Mouse (Mus musculus): ENCODE results near the gene Adam33. TPM values are rescaled to one million over a fixed set of nuclear protein-coding genes. Genes with fewer than 3 reads are reported as not detected.
"Not testable (repeated sequence)": the region's sequence is repeated elsewhere in the genome, so short reads cannot be mapped to it uniquely, and the experiment has no call there.

Gene Adam33
- polyA plus RNA-seq, 1 experiment from 2014 or later: 2.9 TPM

DNA sequence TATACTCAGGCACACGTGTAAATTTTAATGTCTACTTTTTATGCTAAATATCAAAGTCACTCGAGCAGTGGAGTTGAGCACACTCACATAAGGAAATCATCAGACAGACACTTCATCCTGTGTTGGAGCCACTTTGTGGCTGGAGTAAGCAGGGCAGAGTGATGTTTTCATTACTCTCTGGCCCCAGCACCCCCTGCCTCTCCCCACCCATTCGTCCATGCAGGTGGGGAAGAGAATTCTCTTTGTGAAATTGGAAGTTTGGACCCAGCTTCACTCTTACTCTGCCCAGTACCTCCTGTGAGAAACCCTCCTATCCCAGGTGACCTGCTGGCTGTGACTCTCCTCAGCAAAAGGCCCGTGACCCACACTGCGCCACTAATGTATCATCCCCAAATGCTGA, 24.9 kb downstream of the Adam33 start:
- 87% methylated on average over 5 of the region's 5 CpGs for WGBS
- H3K4me1 ChIP-seq: peaks cover 19% of the 10 kb centered on the region
- H3K4me2 ChIP-seq: no peak overlapping the region
- no peak for ATAC-seq (ENCODE audit: low FRiP score)
- H3K9ac ChIP-seq (replicated peaks): no peak overlapping the region
- H3K27ac ChIP-seq (replicated peaks): no peak overlapping the region
- no peaks in the 10 kb centered on the region for H3K9me3 ChIP-seq (replicated peaks)
- H3K4me3 ChIP-seq (replicated peaks): no peak overlapping the region
- H3K27me3 ChIP-seq (replicated peaks): peaks cover 25% of the 10 kb centered on the region
- H3K36me3 ChIP-seq: no peaks in the 10 kb centered on the region

DNA sequence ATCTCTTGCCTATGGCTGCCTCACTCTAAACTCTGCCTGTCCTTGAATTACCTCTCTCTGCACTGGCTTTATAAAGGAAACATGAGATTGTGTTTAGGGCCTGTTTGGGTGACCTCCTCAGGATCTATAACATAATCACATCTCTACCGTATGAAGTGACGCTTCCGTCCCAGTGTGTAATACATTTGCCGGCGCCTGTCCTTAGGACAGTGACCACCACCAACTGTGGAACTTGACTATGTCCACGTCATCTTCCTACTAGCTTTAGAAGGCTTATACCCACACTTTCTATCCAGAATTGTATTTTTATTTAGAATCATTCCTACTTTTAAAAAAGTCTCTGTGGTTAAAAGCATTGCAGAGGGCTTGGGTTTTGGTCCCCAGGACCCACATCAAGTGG, 25.4 kb downstream of the Adam33 start:
- Histone ChIP-seq H3K4me1 (peaks cover 19% of the 10 kb centered on the region), H3K9me3 (replicated peaks) (no peaks in the 10 kb centered on the region), H3K27ac (replicated peaks) (no peak overlapping the region), H3K4me3 (replicated peaks) (no peak overlapping the region), H3K9ac (replicated peaks) (no peak overlapping the region), H3K27me3 (replicated peaks) (peaks cover 25% of the 10 kb centered on the region), H3K4me2 (no peak overlapping the region), H3K36me3 (no peaks in the 10 kb centered on the region)
- ATAC-seq (ENCODE audit: low FRiP score): no peak
- 94% methylated on average over 6 of the region's 6 CpGs for WGBS

DNA sequence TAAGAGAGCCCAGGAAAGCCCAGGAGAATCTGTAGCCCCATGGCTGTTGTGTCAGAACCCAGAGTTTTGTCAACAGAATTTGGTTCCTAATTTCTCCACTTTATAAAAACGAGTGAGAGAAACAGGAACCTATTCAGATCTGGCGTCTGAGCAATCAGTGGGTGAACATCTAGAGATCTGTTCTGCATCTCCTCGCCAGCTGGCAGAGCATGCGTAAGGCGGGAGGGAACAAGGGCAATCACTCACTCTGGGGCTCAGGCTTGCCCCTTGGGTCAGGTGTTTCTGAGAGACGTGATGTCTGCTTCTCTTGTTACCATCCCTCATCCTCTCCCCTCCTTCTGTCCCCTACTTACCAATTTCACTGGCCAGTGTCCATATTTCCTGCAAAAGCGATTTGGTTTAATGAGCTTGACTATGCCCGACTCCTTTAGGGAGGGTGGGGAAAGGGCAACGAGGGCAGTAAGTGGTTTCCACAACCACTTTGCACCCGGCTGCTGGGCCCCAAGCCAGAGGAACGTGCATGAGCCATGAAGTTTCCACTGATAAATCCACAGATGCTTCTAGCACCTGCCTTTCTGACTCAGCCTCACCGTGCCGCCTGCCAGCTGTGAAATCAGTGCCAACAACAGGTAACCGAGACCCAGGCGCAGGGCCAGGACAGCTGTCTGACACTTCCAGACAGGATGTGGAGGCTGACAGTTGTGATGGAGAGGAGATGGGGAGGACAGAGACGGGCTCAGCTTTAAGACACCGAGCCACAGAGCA, 26.2 kb downstream of the Adam33 start:
- no peak for ATAC-seq (ENCODE audit: low FRiP score)
- Histone ChIP-seq H3K27me3 (replicated peaks) (peaks cover 19% of the 10 kb centered on the region), H3K9me3 (replicated peaks) (no peaks in the 10 kb centered on the region), H3K4me1 (peaks cover 19% of the 10 kb centered on the region), H3K4me2 (no peak overlapping the region), H3K9ac (replicated peaks) (no peak overlapping the region), H3K4me3 (replicated peaks) (no peak overlapping the region), H3K36me3 (no peaks in the 10 kb centered on the region), H3K27ac (replicated peaks) (no peak overlapping the region)
- WGBS: 64% methylated on average over 17 of the region's 17 CpGs

DNA sequence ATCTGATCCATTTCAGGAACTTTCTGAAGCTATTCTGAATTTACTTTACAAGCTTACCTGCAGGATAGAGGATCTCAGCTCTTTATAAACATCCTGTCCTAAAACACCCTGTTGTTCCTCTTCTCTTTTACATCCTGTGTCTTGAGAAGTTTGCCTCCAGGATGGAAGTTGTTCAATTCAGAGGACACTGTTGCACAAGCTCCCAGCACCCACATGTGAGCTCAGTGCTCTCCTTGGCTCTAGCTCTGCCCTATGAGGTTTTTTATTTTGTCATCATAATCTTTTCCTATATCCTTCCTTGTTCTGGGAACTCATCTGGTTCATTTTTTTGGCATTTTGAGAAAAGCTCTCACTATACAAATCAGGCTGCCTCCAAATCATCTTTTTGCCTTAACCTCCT, 26.9 kb downstream of the Adam33 start:
- Histone ChIP-seq H3K4me3 (replicated peaks) (no peak overlapping the region), H3K36me3 (no peaks in the 10 kb centered on the region), H3K4me2 (no peak overlapping the region), H3K9ac (replicated peaks) (no peak overlapping the region), H3K27ac (replicated peaks) (no peak overlapping the region), H3K27me3 (replicated peaks) (peaks cover 12% of the 10 kb centered on the region), H3K4me1 (peaks cover 14% of the 10 kb centered on the region), H3K9me3 (replicated peaks) (no peaks in the 10 kb centered on the region)
- ATAC-seq (ENCODE audit: low FRiP score): no peak

DNA sequence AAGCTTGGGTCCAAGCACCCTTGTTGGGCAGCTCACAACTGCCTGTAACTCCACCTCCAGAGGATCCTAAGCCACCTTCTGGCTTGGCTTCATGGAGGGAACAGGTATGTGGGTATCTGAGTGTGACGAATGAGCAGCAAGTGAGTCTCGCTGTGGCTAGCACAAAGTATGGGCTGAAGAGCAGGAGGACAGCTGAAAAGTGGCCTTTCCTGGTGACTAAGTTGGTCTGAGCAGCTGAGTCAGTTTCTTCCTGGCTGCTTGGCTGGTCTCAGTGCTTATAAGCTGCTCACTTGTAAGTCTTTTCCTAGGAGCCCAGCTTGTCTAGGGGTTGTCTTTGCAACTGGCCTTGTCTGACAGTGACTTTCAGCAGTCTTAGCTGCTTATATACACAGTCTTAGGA, 27.3 kb downstream of the Adam33 start:
- Histone ChIP-seq H3K36me3 (no peaks in the 10 kb centered on the region), H3K27ac (replicated peaks) (no peak overlapping the region), H3K9me3 (replicated peaks) (no peaks in the 10 kb centered on the region), H3K4me2 (no peak overlapping the region), H3K27me3 (replicated peaks) (0 out of 2 replicates have a peak, but pooled peaks cover 10% of the 10 kb centered on the region), H3K4me3 (replicated peaks) (no peak overlapping the region), H3K4me1 (peaks cover 11% of the 10 kb centered on the region), H3K9ac (replicated peaks) (no peak overlapping the region)
- ATAC-seq (ENCODE audit: low FRiP score): no peak
- WGBS: 92% methylated on average over 2 of the region's 2 CpGs

DNA sequence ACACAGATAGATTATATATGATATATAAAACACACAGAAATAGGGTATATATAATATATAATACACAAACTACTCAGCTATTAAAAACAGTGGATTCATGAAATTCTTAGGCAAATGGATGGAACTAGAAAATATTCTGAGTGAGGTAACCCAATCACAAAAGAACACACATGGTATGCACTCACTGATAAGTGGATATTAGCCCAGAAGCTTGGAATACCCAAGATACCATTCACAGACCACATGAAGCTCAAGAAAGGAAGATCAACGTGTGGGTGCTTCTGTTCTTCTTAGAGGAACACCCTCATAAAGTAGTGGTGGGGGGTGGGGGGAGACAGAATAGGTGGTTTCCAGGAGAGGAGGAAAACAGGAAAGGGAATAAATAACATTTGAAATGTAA, 32.2 kb downstream of the Adam33 start:
- not testable (repeated sequence) for H3K4me2 ChIP-seq; H3K27ac ChIP-seq (replicated peaks); H3K9ac ChIP-seq (replicated peaks); ATAC-seq (ENCODE audit: low FRiP score); H3K9me3 ChIP-seq (replicated peaks); H3K4me1 ChIP-seq; H3K4me3 ChIP-seq (replicated peaks); H3K27me3 ChIP-seq (replicated peaks)
- H3K36me3 ChIP-seq: peaks cover 16% of the 10 kb centered on the region
- WGBS: 87% methylated on average over 1 of the region's 1 CpGs

DNA sequence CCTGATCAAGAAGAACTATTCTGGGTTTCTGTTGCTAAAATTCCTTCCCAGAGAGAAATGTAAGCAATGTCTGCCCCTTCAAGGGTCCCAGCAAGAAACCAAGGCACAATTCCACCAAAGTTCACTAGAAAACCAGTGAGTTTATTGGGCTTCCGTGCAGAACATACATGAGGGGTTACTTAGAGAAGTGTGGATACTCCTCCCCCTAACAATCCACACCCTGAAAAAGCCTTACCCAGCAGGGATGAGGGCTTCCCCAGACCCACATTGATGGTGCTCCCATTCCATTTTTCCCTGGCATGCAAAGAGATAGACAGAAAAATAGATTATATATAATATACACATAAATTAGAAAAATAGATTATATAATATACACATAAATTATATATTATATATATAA, 32.6 kb downstream of the Adam33 start:
- 93% methylated on average over 1 of the region's 1 CpGs for WGBS
- Histone ChIP-seq H3K4me2 (no peak overlapping the region), H3K9ac (replicated peaks) (no peak overlapping the region), H3K36me3 (peaks cover 21% of the 10 kb centered on the region), H3K4me1 (no peaks in the 10 kb centered on the region), H3K9me3 (replicated peaks) (no peaks in the 10 kb centered on the region), H3K27me3 (replicated peaks) (no peaks in the 10 kb centered on the region), H3K4me3 (replicated peaks) (no peak overlapping the region), H3K27ac (replicated peaks) (no peak overlapping the region)
- ATAC-seq (ENCODE audit: low FRiP score): no peak

DNA sequence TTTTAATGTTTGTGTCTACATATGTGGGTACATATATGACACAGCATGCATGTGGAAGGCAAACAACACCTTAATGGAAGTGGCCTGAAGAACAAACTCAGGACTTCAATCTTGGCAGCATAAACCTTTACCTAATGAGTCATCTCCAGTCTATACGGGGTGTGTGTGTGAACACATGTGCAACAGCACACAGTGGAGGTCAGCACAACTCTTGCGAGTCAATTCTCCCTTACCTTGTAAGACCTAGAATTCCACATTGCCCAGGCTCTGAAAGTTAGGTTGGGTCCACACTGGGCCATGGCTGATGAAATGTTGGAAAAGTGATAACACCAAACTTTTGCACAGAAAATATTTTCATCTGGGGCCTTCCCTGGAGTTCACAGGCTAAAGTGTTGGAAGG, 33.1 kb downstream of the Adam33 start:
- Histone ChIP-seq H3K4me2 (no peak overlapping the region), H3K27ac (replicated peaks) (no peak overlapping the region), H3K4me1 (no peaks in the 10 kb centered on the region), H3K4me3 (replicated peaks) (no peak overlapping the region), H3K9ac (replicated peaks) (no peak overlapping the region), H3K27me3 (replicated peaks) (no peaks in the 10 kb centered on the region), H3K9me3 (replicated peaks) (no peaks in the 10 kb centered on the region), H3K36me3 (peaks cover 25% of the 10 kb centered on the region)
- no peak for ATAC-seq (ENCODE audit: low FRiP score)
- 100% methylated on average over 2 of the region's 2 CpGs for WGBS

DNA sequence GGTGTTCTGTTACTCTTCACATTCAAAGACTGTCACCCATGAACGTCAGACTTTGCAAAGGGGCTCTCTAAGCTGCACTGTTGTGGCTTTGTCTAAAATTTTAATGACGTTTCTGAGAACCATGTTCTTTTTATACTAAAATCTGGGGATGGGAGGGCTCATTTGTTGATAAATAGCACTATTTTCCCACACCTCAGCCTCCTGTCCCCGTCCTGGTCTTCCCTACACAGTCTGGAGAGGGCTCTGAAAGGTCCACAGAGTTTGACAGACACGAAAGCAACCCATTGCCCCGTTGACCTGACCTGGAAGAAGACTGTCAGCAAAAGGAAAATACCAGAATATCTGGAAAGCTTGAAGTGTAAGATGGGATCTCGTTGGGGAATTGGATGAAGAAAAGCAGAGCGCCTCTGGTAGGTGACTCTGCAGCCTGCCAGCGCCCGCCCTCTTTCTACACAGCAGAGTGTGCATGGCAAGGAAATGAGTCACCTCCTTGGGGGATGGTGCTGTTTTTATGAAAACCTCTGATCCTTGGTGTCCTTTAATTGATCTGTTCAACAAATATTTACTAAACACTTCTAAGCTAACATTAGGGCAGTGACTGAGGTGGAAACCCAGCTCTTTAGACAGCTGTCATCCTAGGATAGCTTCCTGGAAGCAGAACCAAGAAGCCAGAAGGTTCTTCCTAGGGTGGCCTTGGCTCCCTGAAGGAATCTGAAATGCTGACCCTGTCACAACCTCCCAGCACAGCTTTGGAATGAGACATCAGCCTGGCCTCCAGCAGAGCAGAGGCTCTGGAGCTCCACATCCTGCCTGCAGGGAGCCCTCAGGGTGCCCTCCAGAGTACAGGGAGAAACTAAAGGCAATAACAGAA, 34.3 kb downstream of the Adam33 start:
- no peaks in the 10 kb centered on the region for H3K9me3 ChIP-seq (replicated peaks)
- no peak for ATAC-seq (ENCODE audit: low FRiP score)
- H3K4me1 ChIP-seq: no peaks in the 10 kb centered on the region
- no peak overlapping the region for H3K4me2 ChIP-seq
- H3K9ac ChIP-seq (replicated peaks): no peak overlapping the region
- H3K27ac ChIP-seq (replicated peaks): no peak overlapping the region
- H3K27me3 ChIP-seq (replicated peaks): no peaks in the 10 kb centered on the region
- 74% methylated on average over 9 of the region's 9 CpGs for WGBS
- no peak overlapping the region for H3K4me3 ChIP-seq (replicated peaks)
- peaks cover 35% of the 10 kb centered on the region for H3K36me3 ChIP-seq

DNA sequence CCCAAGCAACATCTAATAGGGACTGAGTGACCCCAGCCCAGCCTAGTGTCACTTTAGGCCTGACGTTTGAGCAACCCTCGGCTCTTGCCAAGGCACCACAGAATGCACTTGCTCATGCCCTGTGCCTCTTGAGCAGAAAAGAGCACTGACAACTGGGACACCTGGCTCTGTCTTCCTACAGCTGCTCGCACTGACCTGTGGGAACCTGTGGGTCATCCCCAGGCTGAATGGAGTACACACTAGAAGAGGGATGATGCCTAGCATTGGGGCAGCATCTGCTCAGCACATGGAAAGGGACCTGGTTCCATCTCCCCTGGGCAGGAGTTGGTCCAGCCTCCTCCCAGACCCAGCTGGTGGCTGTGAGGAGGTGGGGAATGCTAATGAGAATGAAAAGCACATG, 36.7 kb downstream of the Adam33 start:
- Histone ChIP-seq H3K4me3 (replicated peaks) (no peak overlapping the region), H3K9ac (replicated peaks) (no peak overlapping the region), H3K36me3 (peaks cover 57% of the 10 kb centered on the region), H3K4me2 (no peak overlapping the region), H3K27me3 (replicated peaks) (no peaks in the 10 kb centered on the region), H3K27ac (replicated peaks) (no peak overlapping the region), H3K9me3 (replicated peaks) (no peaks in the 10 kb centered on the region), H3K4me1 (no peaks in the 10 kb centered on the region)
- ATAC-seq (ENCODE audit: low FRiP score): no peak
- WGBS: 90% methylated on average over 3 of the region's 3 CpGs

DNA sequence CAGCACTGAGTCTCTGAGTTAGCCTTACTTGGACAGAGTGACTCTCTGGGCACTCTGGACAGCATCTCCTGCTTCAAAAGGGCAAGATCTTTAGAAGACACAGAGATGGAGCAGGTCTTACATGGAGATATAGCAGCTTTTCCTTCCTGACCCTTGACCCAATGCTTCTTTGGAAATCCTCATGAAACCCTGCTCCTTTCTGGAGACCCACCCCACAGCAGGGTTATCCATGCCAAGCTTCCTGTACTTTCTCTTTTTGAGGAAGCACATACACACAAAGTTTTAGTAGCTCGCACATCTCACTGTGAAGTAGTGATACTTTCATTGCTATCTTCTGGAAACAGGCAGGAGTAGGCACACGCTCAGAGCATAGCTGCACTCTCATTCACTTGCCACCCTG, 38.4 kb downstream of the Adam33 start:
- H3K9me3 ChIP-seq (replicated peaks): no peaks in the 10 kb centered on the region
- 91% methylated on average over 2 of the region's 2 CpGs for WGBS
- no peak for ATAC-seq (ENCODE audit: low FRiP score)
- no peaks in the 10 kb centered on the region for H3K4me1 ChIP-seq
- no peak overlapping the region for H3K4me2 ChIP-seq
- H3K4me3 ChIP-seq (replicated peaks): no peak overlapping the region
- H3K9ac ChIP-seq (replicated peaks): no peak overlapping the region
- H3K27ac ChIP-seq (replicated peaks): no peak overlapping the region
- H3K36me3 ChIP-seq: peaks cover 72% of the 10 kb centered on the region
- no peaks in the 10 kb centered on the region for H3K27me3 ChIP-seq (replicated peaks)

DNA sequence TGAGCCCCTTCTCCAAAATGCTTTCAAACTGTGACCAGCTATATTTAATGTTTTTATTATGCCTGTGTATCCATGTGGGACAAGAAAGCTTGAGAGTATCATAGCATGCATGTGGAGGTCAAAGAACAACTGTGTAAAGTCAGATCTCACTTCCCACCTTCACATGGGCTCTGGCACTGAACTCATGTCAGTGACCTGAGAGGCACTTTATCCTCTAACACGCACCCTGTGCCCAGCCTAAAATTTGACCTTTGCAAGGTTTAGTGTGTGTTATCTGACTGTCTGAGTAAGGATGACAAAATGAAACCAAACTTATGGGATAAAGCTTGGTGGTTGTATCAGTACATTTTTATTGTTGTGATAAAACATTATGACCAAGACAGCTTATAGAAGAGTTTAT, 53.0 kb downstream of the Adam33 start:
- no peaks in the 10 kb centered on the region for H3K27me3 ChIP-seq (replicated peaks)
- no peak for ATAC-seq (ENCODE audit: low FRiP score)
- H3K27ac ChIP-seq (replicated peaks): no peak overlapping the region
- H3K36me3 ChIP-seq: peaks cover 50% of the 10 kb centered on the region
- no peaks in the 10 kb centered on the region for H3K4me1 ChIP-seq
- H3K9me3 ChIP-seq (replicated peaks): no peaks in the 10 kb centered on the region
- H3K4me3 ChIP-seq (replicated peaks): no peak overlapping the region
- 93% methylated on average over 1 of the region's 1 CpGs for WGBS
- H3K9ac ChIP-seq (replicated peaks): no peak overlapping the region
- H3K4me2 ChIP-seq: no peak overlapping the region

Measured in neural tube, embryonic 15.5 days (tissue).